Mouse (Mus musculus): Measurements from ENCODE around the gene Zfp444. TPM values are rescaled to one million over a fixed set of nuclear protein-coding genes. Genes with fewer than 3 reads are reported as not detected.

Gene Zfp444
- total RNA-seq (2021): 10 to 100 TPM; 55.9 to 65.8 TPM
- long read RNA-seq, transcript Zfp444-201 (4 exons, 2,467 nt): major isoform, 21 of 45 reads
- long read RNA-seq, transcript Zfp444-203 (5 exons, 1,648 nt): minor isoform, 7 of 45 reads
- long read RNA-seq, partial matches to known transcripts: 8 of 45 reads
- long read RNA-seq, other reads (novel, unspliced or antisense): 9 of 45 reads

- DNase-seq (ENCODE audit: low spot score in 2 of 2): peak; percentile 100
These were observed at the start of gene Zfp444 for GRCm38 (mm10) chr7:6172006-6172649. Gene Zfp444 (plus strand): TSS chr7:6172226.

- peak; percentile 88 to 90 for DNase-seq (ENCODE audit: low spot score in 2 of 2)
These were observed 45.2 kb upstream of the Zfp444 start for GRCm38 (mm10) chr7:6126690-6127448.

GRCm38 (mm10) chr7:6130346-6130745 lies 41.7 kb upstream of the Zfp444 start:
- DNase-seq (ENCODE audit: low spot score in 2 of 2): no peak

- DNase-seq (ENCODE audit: low spot score in 2 of 2): no peak
These were observed 39.4 kb upstream of the Zfp444 start for GRCm38 (mm10) chr7:6132646-6133045.

GRCm38 (mm10) chr7:6136497-6136896 lies 35.5 kb upstream of the Zfp444 start:
- no peak for DNase-seq (ENCODE audit: low spot score in 2 of 2)

GRCm38 (mm10) chr7:6139295-6139694 lies 32.7 kb upstream of the Zfp444 start:
- no peak for DNase-seq (ENCODE audit: low spot score in 2 of 2)

GRCm38 (mm10) chr7:6143991-6144531 lies 28.0 kb upstream of the Zfp444 start:
- DNase-seq (ENCODE audit: low spot score in 2 of 2): no peak

GRCm38 (mm10) chr7:6145423-6146188 lies 26.4 kb upstream of the Zfp444 start:
- DNase-seq (ENCODE audit: low spot score in 2 of 2): no peak

- DNase-seq (ENCODE audit: low spot score in 2 of 2): no peak
These were observed 25.6 kb upstream of the Zfp444 start for GRCm38 (mm10) chr7:6146194-6146981.

- DNase-seq (ENCODE audit: low spot score in 2 of 2): no peak
These were observed 25.1 kb upstream of the Zfp444 start for GRCm38 (mm10) chr7:6146982-6147325.

- no peak for DNase-seq (ENCODE audit: low spot score in 2 of 2)
These were observed 24.3 kb upstream of the Zfp444 start for GRCm38 (mm10) chr7:6147688-6148087.

GRCm38 (mm10) chr7:6151266-6151665 lies 20.8 kb upstream of the Zfp444 start:
- no peak for DNase-seq (ENCODE audit: low spot score in 2 of 2)

GRCm38 (mm10) chr7:6152036-6152435 lies 20.0 kb upstream of the Zfp444 start:
- DNase-seq (ENCODE audit: low spot score in 2 of 2): no peak

GRCm38 (mm10) chr7:6153131-6153530 lies 18.9 kb upstream of the Zfp444 start:
- DNase-seq (ENCODE audit: low spot score in 2 of 2): no peak

- no peak for DNase-seq (ENCODE audit: low spot score in 2 of 2)
These were observed 17.9 kb upstream of the Zfp444 start for GRCm38 (mm10) chr7:6154164-6154563.

- DNase-seq (ENCODE audit: low spot score in 2 of 2): peak; percentile 80 to 89
These were observed 16.8 kb upstream of the Zfp444 start for GRCm38 (mm10) chr7:6155031-6155872.

GRCm38 (mm10) chr7:6155901-6156411 lies 16.1 kb upstream of the Zfp444 start, which contains the start of gene Zfp787:
Gene Zfp787 (minus strand): TSS chr7:6155997.
- DNase-seq (ENCODE audit: low spot score in 2 of 2): peak; percentile 96 to 98

- no peak for DNase-seq (ENCODE audit: low spot score in 2 of 2)
These were observed 15.0 kb upstream of the Zfp444 start for GRCm38 (mm10) chr7:6156901-6157472.

GRCm38 (mm10) chr7:6157479-6157878 lies 14.5 kb upstream of the Zfp444 start:
- DNase-seq (ENCODE audit: low spot score in 2 of 2): no peak
